Mouse (Mus musculus) neural tube, embryonic 14.5 days (tissue): ENCODE results near the gene Exosc9. TPM values are rescaled to one million over a fixed set of nuclear protein-coding genes. Genes with fewer than 3 reads are reported as not detected.
A peak's percentile ranks its signal among the peaks of the same experiment; 100 is the strongest.
"Not testable (repeated sequence)": the region's sequence is repeated elsewhere in the genome, so short reads cannot be mapped to it uniquely, and the experiment has no call there.

ENCODE experiments used
- ATAC-seq: fragments of 200-750 bp; cut with Nextera tagmentation; 2 replicates; pipeline ENCODE4 v1.8.0; 2017; ENCODE audit warnings: low read depth, mild to moderate bottlenecking, moderate TSS enrichment, moderate library complexity
- H3K27ac ChIP-seq: fragments of 300-500 bp; sonication (generic); 2 replicates; pipeline ENCODE4 v1.5.1; 2014; ENCODE audit warnings: low read depth, mild to moderate bottlenecking, control low read depth, low read length, moderate library complexity, mixed read lengths
- H3K27me3 ChIP-seq: fragments of 300-500 bp; sonication (generic); 2 replicates; pipeline ENCODE4 v1.6.1; 2014; ENCODE audit warnings: low read length; ENCODE audit not compliant: control insufficient read depth, insufficient read depth
- H3K36me3 ChIP-seq: fragments of 300-500 bp; sonication (generic); 2 replicates; pipeline ENCODE4 v1.6.1; 2014; ENCODE audit warnings: low read length, mixed read lengths; ENCODE audit not compliant: control insufficient read depth, insufficient read depth
- H3K4me1 ChIP-seq: fragments of 300-500 bp; sonication (generic); 2 replicates; pipeline ENCODE4 v1.6.1; 2014; ENCODE audit warnings: low read length; ENCODE audit not compliant: control insufficient read depth, insufficient read depth
- H3K4me2 ChIP-seq: fragments of 300-500 bp; sonication (generic); 2 replicates; pipeline ENCODE4 v1.6.1; 2014; ENCODE audit warnings: mild to moderate bottlenecking, low read depth, low read length, control low read depth
- H3K4me3 ChIP-seq: fragments of 300-500 bp; sonication (generic); 2 replicates; pipeline ENCODE4 v1.5.1; 2014; ENCODE audit warnings: low read depth, low read length, control low read depth, mixed read lengths
- H3K9ac ChIP-seq: fragments of 300-500 bp; sonication (generic); replicated peaks from 2 replicates; pipeline ENCODE4 v1.6.1; 2014; ENCODE audit warnings: low read depth, mild to moderate bottlenecking, control low read depth, low read length, mixed read lengths
- H3K9me3 ChIP-seq: fragments of 300-500 bp; sonication (generic); 2 replicates; pipeline ENCODE4 v1.6.1; 2016; ENCODE audit warnings: low read length; ENCODE audit not compliant: control insufficient read depth
- WGBS: fragments of 180-500 bp; shearing (Covaris S2); extraction: QIAGEN DNeasy Blood & Tissue Kit; methylation state at CpG from one replicate; pipeline ENCODE4 v1.1.7; 2014; 5-methylcytosine and 5-hydroxymethylcytosine counted together
- polyA plus RNA-seq: library from polyadenylated mRNA; unstranded; fragments of >200 nt; fragmentation: Nextera tagmentation; extraction: Ambion mirVana; gene quantifications from 2 replicates; pipeline ENCODE4 v1.2.1, GENCODE M21; 2014

Gene Exosc9
- polyA plus RNA-seq, 1 experiment from 2014 or later = 87.1 TPM

DNA sequence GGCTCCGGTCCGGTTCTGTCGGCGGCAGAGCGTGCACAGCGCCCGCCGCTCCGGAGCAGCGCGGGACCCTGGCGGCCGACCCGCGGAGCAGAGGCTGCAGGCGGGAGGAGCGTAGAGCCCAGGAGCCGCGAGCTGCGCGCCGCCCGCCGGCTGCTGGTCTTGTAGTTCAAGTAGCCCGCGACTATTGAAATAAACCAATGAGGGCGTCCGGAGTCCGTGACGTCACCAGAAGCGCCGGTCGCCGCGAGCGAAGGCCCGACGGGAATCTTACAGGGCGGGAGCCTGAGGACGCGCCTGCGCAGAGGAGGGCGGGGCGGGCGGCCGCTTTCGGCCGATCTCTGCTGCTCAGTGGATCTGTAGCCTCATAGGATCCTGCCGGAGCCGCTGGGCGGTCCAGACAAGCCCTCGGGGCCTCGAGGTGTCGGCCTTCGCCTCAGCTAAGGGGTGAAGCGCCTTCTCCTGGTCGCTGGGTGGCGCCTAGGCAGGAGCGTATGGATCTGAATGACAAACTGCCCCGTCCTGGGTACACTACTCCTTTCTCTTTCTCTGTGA is 19.5 kb downstream of the Exosc9 start, which contains the start of gene Ccna2:
Gene Ccna2, minus strand, starts transcription at position 324 of the 552 bp plus-strand sequence.
- H3K4me1 ChIP-seq = peaks cover 6% of the 10 kb centered on the region; the same call in 1 of the 2 replicates
- peaks cover 13% of the 10 kb centered on the region for H3K36me3 ChIP-seq
- under 1% methylated on average over 59 of the region's 60 CpGs for WGBS
- no peaks in the 10 kb centered on the region for H3K9me3 ChIP-seq
- H3K4me3 ChIP-seq = peak within 1 kb of the TSS; percentile 67
- peak within 1 kb of the TSS; percentile 100 for H3K4me2 ChIP-seq
- H3K9ac ChIP-seq = peak within 1 kb of the TSS; percentile 60
- ATAC-seq = peak; percentile 100
- H3K27ac ChIP-seq = peak within 1 kb of the TSS; percentile 85
- no peaks in the 10 kb centered on the region for H3K27me3 ChIP-seq

GRCm38 (mm10) chr3:36598811-36599210 is 46.4 kb downstream of the Exosc9 start:
- H3K9ac ChIP-seq = no peak overlapping the region
- no peak overlapping the region for H3K4me3 ChIP-seq
- no peaks in the 10 kb centered on the region for H3K27me3 ChIP-seq
- 70% methylated on average over 3 of the region's 3 CpGs for WGBS
- ATAC-seq = no peak
- H3K4me2 ChIP-seq = no peak overlapping the region
- no peaks in the 10 kb centered on the region for H3K4me1 ChIP-seq
- no peak overlapping the region for H3K27ac ChIP-seq
- no peaks in the 10 kb centered on the region for H3K9me3 ChIP-seq
- H3K36me3 ChIP-seq = peaks cover 12% of the 10 kb centered on the region; the same call in 1 of the 2 replicates

- H3K4me1 ChIP-seq, H3K27ac ChIP-seq, H3K4me2 ChIP-seq, H3K4me3 ChIP-seq, H3K9me3 ChIP-seq, H3K9ac ChIP-seq, ATAC-seq, H3K27me3 ChIP-seq: not testable (repeated sequence)
- WGBS = 93% methylated on average over 9 of the region's 9 CpGs
- H3K36me3 ChIP-seq = peaks cover 12% of the 10 kb centered on the region; the same call in 1 of the 2 replicates
These were observed 47.4 kb downstream of the Exosc9 start for GRCm38 (mm10) chr3:36599773-36600172.

GRCm38 (mm10) chr3:36605894-36606783 is 53.7 kb downstream of the Exosc9 start:
- H3K36me3 ChIP-seq = peaks cover 8% of the 10 kb centered on the region; the same call in 1 of the 2 replicates
- ATAC-seq = no peak
- H3K4me1 ChIP-seq = no peaks in the 10 kb centered on the region
- 84% methylated on average over 7 of the region's 7 CpGs for whole genome bisulfite sequencing
- no peak overlapping the region for H3K27ac ChIP-seq
- H3K9me3 ChIP-seq = no peaks in the 10 kb centered on the region
- H3K9ac ChIP-seq = no peak overlapping the region
- H3K4me2 ChIP-seq = no peak overlapping the region
- H3K4me3 ChIP-seq = no peak overlapping the region
- H3K27me3 ChIP-seq = no peaks in the 10 kb centered on the region

- H3K27me3 ChIP-seq = no peaks in the 10 kb centered on the region
- peak overlapping the region; percentile 86 for H3K9ac ChIP-seq
- H3K36me3 ChIP-seq = no peaks in the 10 kb centered on the region
- H3K4me2 ChIP-seq = peak overlapping the region; percentile 68
- WGBS = 6% methylated on average over 6 of the region's 6 CpGs
- peak overlapping the region; percentile 67 for H3K4me3 ChIP-seq
- ATAC-seq = peak; percentile 47
- H3K9me3 ChIP-seq = no peaks in the 10 kb centered on the region
- peak overlapping the region; percentile 72 for H3K27ac ChIP-seq
- H3K4me1 ChIP-seq = no peaks in the 10 kb centered on the region; the same call in 1 of the 2 replicates
These were observed 60.3 kb downstream of the Exosc9 start for GRCm38 (mm10) chr3:36612687-36613086.

DNA sequence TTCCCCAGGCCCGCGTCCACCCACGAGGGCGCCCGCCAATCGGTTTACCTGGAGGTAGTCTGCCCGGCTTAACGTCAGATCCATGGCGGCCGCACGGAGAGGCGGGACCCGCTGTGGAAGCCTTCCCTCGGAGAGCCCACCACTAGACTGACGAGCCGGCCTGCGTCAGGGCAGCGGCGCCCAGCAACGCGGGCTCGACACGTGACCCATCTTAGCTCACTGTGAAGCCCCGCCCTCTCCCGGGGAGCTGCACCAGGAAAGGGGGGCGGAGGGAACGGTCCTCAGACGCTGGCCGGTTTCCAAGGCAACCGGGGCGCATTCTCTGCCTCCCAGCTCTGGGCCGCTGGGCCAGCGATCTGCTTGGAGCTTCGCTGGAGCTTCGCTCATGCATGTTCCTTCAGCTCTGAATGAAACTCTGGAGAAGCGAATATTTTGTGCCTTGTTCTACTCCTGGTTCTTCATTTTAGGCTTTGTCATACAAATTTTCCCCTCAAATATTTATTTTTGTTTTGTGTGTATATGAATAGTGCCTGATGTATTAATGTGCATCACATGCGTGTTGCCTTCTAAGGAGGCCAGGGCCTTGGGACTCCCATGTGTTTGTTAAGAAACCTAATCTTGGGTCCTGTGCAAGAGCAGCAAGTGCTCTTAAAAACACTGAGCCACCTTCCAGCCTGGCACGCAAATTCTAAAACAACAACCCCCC is 60.9 kb downstream of the Exosc9 start, which contains the start of gene Bbs7:
Gene Bbs7, minus strand, starts transcription at position 276 of the 706 bp plus-strand sequence.
- H3K4me3 ChIP-seq = peak within 1 kb of the TSS; percentile 67
- peak within 1 kb of the TSS; percentile 86 for H3K9ac ChIP-seq
- peak within 1 kb of the TSS; percentile 68 for H3K4me2 ChIP-seq
- H3K36me3 ChIP-seq = no peaks in the 10 kb centered on the region
- peak; percentile 100 for ATAC-seq
- 3% methylated on average over 38 of the region's 38 CpGs for WGBS
- H3K27ac ChIP-seq = peak within 1 kb of the TSS; percentile 72
- no peaks in the 10 kb centered on the region for H3K9me3 ChIP-seq
- no peaks in the 10 kb centered on the region for H3K27me3 ChIP-seq
- H3K4me1 ChIP-seq = no peaks in the 10 kb centered on the region; the same call in 1 of the 2 replicates

GRCm38 (mm10) chr3:36613908-36614255 is 61.5 kb downstream of the Exosc9 start:
- Histone ChIP-seq H3K4me1 (no peaks in the 10 kb centered on the region; the same call in 1 of the 2 replicates), H3K9me3 (no peaks in the 10 kb centered on the region), H3K27me3 (no peaks in the 10 kb centered on the region), H3K4me3 (no peak overlapping the region), H3K27ac (no peak overlapping the region), H3K36me3 (no peaks in the 10 kb centered on the region), H3K9ac (no peak overlapping the region), H3K4me2 (peak overlapping the region; percentile 68; the same call in 1 of the 2 replicates)
- WGBS = 65% methylated on average over 5 of the region's 5 CpGs
- no peak; the same call in 1 of the 2 replicates for ATAC-seq
